Mouse (Mus musculus) thymus, postnatal 10 days (tissue): ENCODE data around the gene Zic4.

ENCODE experiments used
- DNase-seq, 2 experiments: peaks; one replicate each; pipeline ENCODE4 v3.0.0; 2021; ENCODE audit warnings: low spot score in 2 of 2

The Zic4 gene

GRCm38 (mm10) chr9:91400482-91401093 lies 38.4 kb downstream of the Zic4 start:
- DNase-seq, result no peak

- no peak for DNase-seq
Measured at GRCm38 (mm10) chr9:91401471-91401870, 39.3 kb downstream of the Zic4 start.

GRCm38 (mm10) chr9:91404229-91404628 lies 42.0 kb downstream of the Zic4 start:
- DNase-seq, result no peak

- DNase-seq, result no peak
Measured at GRCm38 (mm10) chr9:91404905-91405752, 42.9 kb downstream of the Zic4 start.

- DNase-seq, result no peak
Measured at GRCm38 (mm10) chr9:91405753-91406178, 43.6 kb downstream of the Zic4 start.

- no peak for DNase-seq
Measured at GRCm38 (mm10) chr9:91406258-91406763, 44.1 kb downstream of the Zic4 start.

- DNase-seq, result no peak
Measured at GRCm38 (mm10) chr9:91409771-91410170, 47.6 kb downstream of the Zic4 start.

- no peak for DNase-seq
Measured at GRCm38 (mm10) chr9:91414007-91414661, 51.9 kb downstream of the Zic4 start.

- DNase-seq, result no peak
Measured at GRCm38 (mm10) chr9:91420441-91420840, 58.2 kb downstream of the Zic4 start.
